Mouse (Mus musculus): ENCODE measurements around the gene 1810049J17Rik.

GRCm38 (mm10) chr15:12341401-12341758, 19.7 kb upstream of the 1810049J17Rik start:
- TF ChIP-seq POLR2A (IDR thresholded peaks at IDR 0.05; ENCODE audit: low read depth, low read length) (no peak), CTCF (conservative IDR thresholded peaks at IDR 0.05; ENCODE audit: insufficient read depth, insufficient read length, low read depth, low read length) (no peak)
